In genomic region chr16:20802724-20803123, GRCm38 (mm10) we compare ENCODE assay signal across 27 mouse cellular contexts.
DNase-seq lines count a peak whose midpoint lies in the region; ATAC-seq and TF ChIP-seq lines count a peak whose summit lies in the region.
"Had no signal": no experiment of that assay in that cellular context is flagged by ENCODE, and none has a peak within 500 bp of the region (broad histone marks: within the 10 kb centered on the region; RNA-seq: fewer than 3 reads in every experiment).

No protein-coding gene starts in this region.

- H3K27me3 ChIP-seq in embryonic facial prominence, embryonic 15.5 days = no peaks in the 10 kb centered on the region
- no peaks in the 10 kb centered on the region for H3K27me3 ChIP-seq in embryonic facial prominence, embryonic 10.5 days (replicated peaks; ENCODE audit: low read depth, poor library complexity, severe bottlenecking)
- H3K27me3 ChIP-seq in lung, embryonic 14.5 days (ENCODE audit: insufficient read depth, low read length) = no peaks in the 10 kb centered on the region
- no peaks in the 10 kb centered on the region for H3K27me3 ChIP-seq in hindbrain, embryonic 13.5 days
- H3K27me3 ChIP-seq: CH12.LX; forebrain, embryonic 13.5 days; limb, embryonic 12.5 days; midbrain, embryonic 15.5 days; neural tube, embryonic 12.5 days; stomach, embryonic 15.5 days had no signal

- H3K9me3 ChIP-seq in embryonic facial prominence, embryonic 15.5 days (replicated peaks) = no peaks in the 10 kb centered on the region
- H3K9me3 ChIP-seq in embryonic facial prominence, embryonic 10.5 days = no peaks in the 10 kb centered on the region
- H3K9me3 ChIP-seq in lung, embryonic 14.5 days (ENCODE audit: low read depth, low read length) = no peaks in the 10 kb centered on the region
- no peaks in the 10 kb centered on the region for H3K9me3 ChIP-seq in hindbrain, embryonic 13.5 days
- H3K9me3 ChIP-seq: forebrain, embryonic 13.5 days; heart, embryonic 10.5 days; limb, embryonic 12.5 days; midbrain, embryonic 10.5 days; midbrain, embryonic 15.5 days; neural tube, embryonic 12.5 days; stomach, embryonic 15.5 days had no signal

- H3K4me2 ChIP-seq in embryonic facial prominence, embryonic 15.5 days (replicated peaks) = no peak overlapping the region
- H3K4me2 ChIP-seq in lung, embryonic 14.5 days = no peak overlapping the region
- H3K4me2 ChIP-seq in hindbrain, embryonic 13.5 days = no peak overlapping the region
- H3K4me2 ChIP-seq: forebrain, embryonic 13.5 days; hindbrain, embryonic 14.5 days; limb, embryonic 12.5 days; liver, embryonic 11.5 days; midbrain, embryonic 15.5 days; neural tube, embryonic 12.5 days; stomach, embryonic 15.5 days had no signal

- peaks cover 21% of the 10 kb centered on the region for H3K4me1 ChIP-seq in embryonic facial prominence, embryonic 15.5 days
- peaks cover 26% of the 10 kb centered on the region for H3K4me1 ChIP-seq in embryonic facial prominence, embryonic 10.5 days
- peaks cover 14% of the 10 kb centered on the region for H3K4me1 ChIP-seq in lung, embryonic 14.5 days (ENCODE audit: insufficient read depth)
- H3K4me1 ChIP-seq in hindbrain, embryonic 13.5 days (replicated peaks) = peaks cover 10% of the 10 kb centered on the region

- H3K27ac ChIP-seq in embryonic facial prominence, embryonic 15.5 days (replicated peaks) = peak overlapping the region; percentile 39; the same call in 1 of the 2 replicates
- no peak overlapping the region for H3K27ac ChIP-seq in embryonic facial prominence, embryonic 10.5 days (replicated peaks)
- H3K27ac ChIP-seq in lung, embryonic 14.5 days (ENCODE audit: low read depth) = peak overlapping the region; percentile 68; the same call in 1 of the 2 replicates
- no peak overlapping the region for H3K27ac ChIP-seq in hindbrain, embryonic 13.5 days
- H3K27ac ChIP-seq: forebrain, embryonic 13.5 days; heart, embryonic 10.5 days; hindbrain, embryonic 14.5 days; macrophage; midbrain, embryonic 10.5 days; midbrain, embryonic 15.5 days; neural tube, embryonic 12.5 days; stomach, embryonic 15.5 days had no signal

- 71% methylated on average over 6 of the region's 6 CpGs for WGBS in embryonic facial prominence, embryonic 15.5 days
- 88% methylated on average over 6 of the region's 6 CpGs for WGBS in embryonic facial prominence, embryonic 10.5 days
- 60% methylated on average over 6 of the region's 6 CpGs for WGBS in lung, embryonic 14.5 days
- WGBS in hindbrain, embryonic 13.5 days = 88% methylated on average over 6 of the region's 6 CpGs

- H3K9ac ChIP-seq in embryonic facial prominence, embryonic 15.5 days = no peak overlapping the region
- no peak overlapping the region for H3K9ac ChIP-seq in lung, embryonic 14.5 days
- no peak overlapping the region for H3K9ac ChIP-seq in hindbrain, embryonic 13.5 days
- H3K9ac ChIP-seq: forebrain, embryonic 13.5 days; hindbrain, embryonic 14.5 days; limb, embryonic 12.5 days; midbrain, embryonic 15.5 days; neural tube, embryonic 12.5 days; stomach, embryonic 15.5 days had no signal

- no peak for DNase-seq in embryonic facial prominence, embryonic 10.5 days (ENCODE audit: low spot score)
- DNase-seq in lung, embryonic 14.5 days = no peak
- no peak for DNase-seq in lung, postnatal 25 days (ENCODE audit: low spot score)
- peak; percentile 24 for DNase-seq in ovary, postnatal 36 days (ENCODE audit: low spot score)
- no peak for DNase-seq in ovary, postnatal 14 days (ENCODE audit: low spot score)
- DNase-seq in layer of hippocampus, postnatal 10 days (ENCODE audit: low spot score in 2 of 2) = no peak
- DNase-seq: adrenal gland, adult 8-10 months; cerebellum, adult 2 months; cerebellum, postnatal 14 days; kidney, adult 9 months; kidney, postnatal 10 days; right cerebral cortex, postnatal 25 days; thymus, postnatal 25 days had no signal

- H3K4me3 ChIP-seq in embryonic facial prominence, embryonic 15.5 days (replicated peaks) = no peak overlapping the region
- no peak overlapping the region for H3K4me3 ChIP-seq in embryonic facial prominence, embryonic 10.5 days
- no peak overlapping the region for H3K4me3 ChIP-seq in lung, embryonic 14.5 days (ENCODE audit: low read depth, low read length)
- H3K4me3 ChIP-seq in hindbrain, embryonic 13.5 days = no peak overlapping the region
- H3K4me3 ChIP-seq: forebrain, embryonic 13.5 days; heart, embryonic 10.5 days; limb, embryonic 12.5 days; midbrain, embryonic 10.5 days; midbrain, embryonic 15.5 days; neural tube, embryonic 12.5 days; stomach, embryonic 15.5 days had no signal

- H3K36me3 ChIP-seq in embryonic facial prominence, embryonic 15.5 days = no peaks in the 10 kb centered on the region
- no peaks in the 10 kb centered on the region for H3K36me3 ChIP-seq in embryonic facial prominence, embryonic 10.5 days (replicated peaks)
- H3K36me3 ChIP-seq in lung, embryonic 14.5 days (ENCODE audit: insufficient read depth) = no peaks in the 10 kb centered on the region
- no peaks in the 10 kb centered on the region for H3K36me3 ChIP-seq in hindbrain, embryonic 13.5 days
- H3K36me3 ChIP-seq: heart, embryonic 10.5 days; limb, embryonic 12.5 days; midbrain, embryonic 10.5 days; midbrain, embryonic 15.5 days; neural tube, embryonic 12.5 days; stomach, embryonic 15.5 days had no signal

- no peak for TF ChIP-seq CTCF in lung, embryonic 14.5 days (IDR thresholded peaks at IDR 0.05; ENCODE audit: low read depth)

- ATAC-seq in embryonic facial prominence, embryonic 15.5 days (ENCODE audit: insufficient number of reproducible peaks, low FRiP score, low TSS enrichment, low read depth) = no peak
- no peak for ATAC-seq in lung, embryonic 14.5 days (ENCODE audit: insufficient read depth)
- ATAC-seq in hindbrain, embryonic 13.5 days (ENCODE audit: low FRiP score) = no peak
- ATAC-seq: forebrain, embryonic 13.5 days; inflammation-experienced regulatory T-cells, adult 6 months; midbrain, embryonic 15.5 days had no signal

Comparison
In these comparisons a context has a peak if more than half of its experiments do, and no peak if none do; other contexts are left out.
1. H3K27ac ChIP-seq: peak in embryonic facial prominence, embryonic 15.5 days (single experiment) and lung, embryonic 14.5 days (single experiment); none in embryonic facial prominence, embryonic 10.5 days (single experiment) and hindbrain, embryonic 13.5 days (single experiment).